Mouse (Mus musculus) megakaryocyte progenitor cell, adult 5-6 weeks (primary cell): ENCODE measurements at regions not wholly inside any gene's neighbourhood (a gene's known extent, or its start where the extent isn't known, plus 50 kb on each side); places are given as distances from the start of the nearest gene placed in this dataset.

Experiments used
- ATAC-seq: replicated peaks from 2 replicates; pipeline ENCODE4 v1.8.0; 2016; ENCODE audit warnings: mild to moderate bottlenecking, moderate TSS enrichment, inconsistent platforms; ENCODE audit not compliant: poor library complexity

DNA sequence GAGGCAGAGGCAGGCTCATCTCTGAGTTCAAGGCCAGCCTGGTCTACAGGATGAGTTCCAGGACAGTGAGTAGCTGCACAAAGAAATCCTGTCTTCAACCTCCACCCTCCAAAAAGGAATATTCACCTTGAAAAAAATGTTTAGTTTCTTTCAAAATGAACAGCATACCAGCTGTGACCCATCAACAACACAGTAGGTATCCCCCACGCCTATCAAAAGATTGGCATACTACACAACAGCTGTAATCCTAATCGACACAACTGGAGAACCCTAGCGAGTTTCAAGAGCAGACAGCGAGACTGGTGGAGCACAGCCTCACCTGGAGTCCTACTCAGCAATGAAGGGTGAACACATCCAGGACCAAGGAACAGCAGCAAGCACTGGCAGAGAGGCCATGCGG is 136.3 kb upstream of the Smim15 start:
- no peak for ATAC-seq

DNA sequence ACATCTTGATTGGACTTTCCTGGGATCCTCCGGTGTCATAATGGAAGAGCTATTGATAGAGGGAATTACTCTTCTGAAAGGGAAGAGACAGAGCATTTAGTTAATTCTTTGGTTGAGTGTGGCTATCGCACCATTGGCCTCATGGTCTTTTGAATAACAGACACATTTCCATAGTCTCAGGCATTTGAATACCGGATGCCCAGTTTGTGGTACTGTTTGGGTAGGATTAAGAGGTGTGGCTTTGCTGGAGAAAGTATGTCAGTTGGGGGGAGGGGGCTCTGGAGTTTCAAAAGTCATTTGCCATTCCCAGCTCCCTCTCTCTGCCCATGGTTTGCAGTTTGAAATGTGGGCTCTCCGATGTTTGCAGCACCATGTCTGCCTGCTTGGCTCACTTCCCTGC is 139.4 kb upstream of the Smim15 start:
- no peak for ATAC-seq

DNA sequence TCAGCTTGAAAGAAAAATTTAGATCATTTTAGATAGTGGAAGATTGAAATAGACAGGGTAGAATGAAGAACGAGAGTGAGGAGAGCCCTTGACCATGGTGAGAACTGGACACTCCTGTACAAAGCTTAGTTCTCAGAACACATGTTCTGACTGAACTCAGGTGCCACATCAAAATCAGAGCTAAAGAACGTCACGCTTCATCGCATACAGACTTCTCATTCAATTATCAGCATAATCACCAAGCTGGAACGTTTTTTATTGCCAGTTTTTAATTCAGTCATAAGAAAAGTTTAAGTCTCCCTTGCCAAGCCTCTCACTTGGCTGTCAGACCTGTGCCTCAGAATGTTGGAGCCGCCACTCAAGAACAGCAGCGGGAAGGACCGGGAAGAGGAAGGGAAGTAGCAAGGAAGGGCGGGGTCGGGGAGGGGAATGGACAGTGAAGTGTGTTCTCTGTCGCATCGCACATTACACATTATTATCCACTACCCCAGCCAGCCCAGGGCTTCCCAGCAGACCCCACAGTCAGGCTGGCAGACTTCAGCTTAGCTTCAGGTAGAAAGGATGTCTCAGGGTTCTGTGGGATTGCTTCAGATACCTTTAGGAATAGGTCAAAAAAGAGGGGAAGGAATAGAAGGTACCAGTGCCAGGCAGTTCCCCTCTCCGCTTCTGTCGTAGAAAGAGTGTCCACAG is 140.1 kb upstream of the Smim15 start:
- no peak for ATAC-seq

DNA sequence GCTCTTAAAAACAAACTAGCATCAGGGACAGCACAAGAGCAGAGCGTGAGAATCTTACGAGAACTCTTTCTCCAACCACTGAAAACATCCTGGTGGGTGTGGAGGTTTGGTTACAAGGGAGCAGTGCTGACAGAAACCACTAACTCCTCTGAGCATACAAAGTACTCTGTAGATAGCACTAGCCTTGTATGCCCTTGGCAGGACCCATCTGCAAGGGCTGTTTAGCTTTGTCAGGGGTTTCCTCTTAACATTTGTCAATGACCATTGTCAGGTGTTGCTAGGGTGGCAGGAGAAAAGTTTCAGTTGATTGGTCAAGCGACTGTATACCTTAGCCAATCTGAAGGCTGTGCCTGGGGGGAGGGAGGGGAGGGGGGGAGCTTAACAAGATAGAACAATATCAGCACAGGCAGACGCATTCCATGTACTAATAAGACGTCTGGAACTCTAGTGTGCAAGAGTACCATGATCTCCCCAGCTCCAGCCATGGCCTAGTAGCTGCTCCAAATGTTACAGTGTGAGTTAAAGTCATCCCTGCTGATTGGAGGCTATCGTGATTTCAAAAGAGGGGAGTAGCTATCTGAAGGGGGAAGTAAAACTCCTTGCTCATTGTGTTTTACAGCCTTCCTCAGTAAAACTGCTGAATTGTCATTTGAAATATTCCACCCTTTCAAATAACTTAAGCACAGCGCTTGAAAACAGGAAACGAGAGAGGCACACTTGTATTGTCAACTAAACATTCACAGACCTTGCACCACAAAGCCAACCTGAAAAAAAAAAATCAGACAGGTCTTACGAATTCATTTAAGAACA is 140.9 kb upstream of the Smim15 start:
- ATAC-seq: peak; percentile 91

DNA sequence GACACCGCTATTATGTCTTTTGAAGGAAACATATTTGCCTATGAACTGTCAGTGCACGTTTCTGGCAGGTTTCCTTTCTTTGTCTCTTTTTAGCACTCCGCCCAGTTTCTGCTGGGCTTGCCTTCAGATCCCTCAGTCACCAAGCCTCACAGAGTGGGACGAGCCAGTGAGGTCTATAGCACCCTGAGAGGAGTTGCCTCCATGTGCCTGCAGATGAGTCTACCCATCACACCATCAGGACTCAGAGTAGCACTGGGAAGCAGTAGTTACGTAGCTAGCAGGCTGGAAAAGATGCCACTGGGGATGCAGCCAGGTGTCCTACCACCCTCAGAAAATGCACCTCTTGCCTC is 141.5 kb upstream of the Smim15 start:
- no peak for ATAC-seq

DNA sequence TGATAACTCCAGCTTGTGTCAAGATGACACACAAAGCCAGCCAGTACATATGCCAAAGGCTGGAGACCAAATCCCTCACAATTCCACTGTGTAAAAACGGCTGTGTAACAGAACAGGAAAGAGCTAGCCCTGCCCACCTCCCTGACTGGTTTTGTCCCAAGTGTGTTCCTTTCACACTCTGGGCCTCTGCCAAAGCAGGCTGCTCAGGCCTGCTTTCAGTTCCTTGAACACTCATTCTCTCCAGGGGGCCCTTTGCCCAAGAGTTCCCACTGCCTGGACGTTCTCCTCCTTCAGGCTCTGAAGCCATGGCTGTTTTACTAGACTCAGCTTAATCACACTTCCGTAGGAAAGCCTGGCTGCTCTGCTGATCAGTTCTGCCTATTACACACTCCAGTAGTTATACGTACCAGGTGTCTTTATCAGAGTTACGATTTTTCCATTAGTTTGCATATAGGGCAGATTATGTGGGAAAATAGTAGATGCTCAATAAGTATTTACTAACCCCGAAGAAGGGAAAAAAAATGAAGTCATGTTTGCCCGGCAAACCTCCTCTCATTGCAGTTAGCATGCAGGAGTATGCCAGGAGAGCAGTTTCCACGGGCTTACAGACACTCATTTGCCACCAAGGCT is 144.5 kb upstream of the Smim15 start:
- ATAC-seq: peak; percentile 67

DNA sequence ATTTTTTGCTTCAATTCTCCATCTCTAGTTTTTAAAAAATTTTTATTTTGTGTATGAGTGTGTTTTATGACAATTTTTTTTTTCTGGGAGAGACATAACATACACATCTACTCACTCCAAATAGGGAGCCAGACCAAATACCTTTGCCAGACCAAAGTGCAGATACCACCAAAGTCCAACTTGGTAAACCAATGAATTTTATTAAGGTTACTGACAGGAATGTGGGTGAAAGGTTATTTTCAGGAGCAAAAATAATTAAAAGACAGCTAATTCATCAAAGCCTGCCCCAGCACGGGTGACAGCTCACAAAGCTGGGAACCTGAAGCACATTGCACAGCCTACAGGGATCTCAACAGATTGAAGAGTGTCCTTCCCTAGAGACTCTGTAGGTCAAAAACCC is 146.6 kb upstream of the Smim15 start:
- no peak for ATAC-seq

DNA sequence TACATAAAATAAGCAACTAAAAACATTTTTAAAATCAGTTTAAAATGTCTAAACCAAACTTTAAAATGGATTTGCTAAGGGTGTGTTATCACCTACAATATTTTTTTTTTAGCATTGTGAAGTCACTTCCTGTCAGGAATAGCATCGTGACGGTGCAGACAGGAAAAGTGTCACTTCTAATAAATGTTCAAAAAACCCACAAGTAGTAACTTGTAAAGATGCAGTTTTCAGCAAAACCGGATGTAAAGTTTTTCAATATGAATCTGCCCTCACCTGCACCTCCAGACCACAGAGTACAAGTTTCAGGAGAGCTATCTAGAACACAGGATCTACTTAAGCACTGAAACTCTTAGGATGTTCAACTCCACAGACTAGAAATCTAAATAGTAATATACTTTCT is 147.1 kb upstream of the Smim15 start:
- ATAC-seq: no peak

DNA sequence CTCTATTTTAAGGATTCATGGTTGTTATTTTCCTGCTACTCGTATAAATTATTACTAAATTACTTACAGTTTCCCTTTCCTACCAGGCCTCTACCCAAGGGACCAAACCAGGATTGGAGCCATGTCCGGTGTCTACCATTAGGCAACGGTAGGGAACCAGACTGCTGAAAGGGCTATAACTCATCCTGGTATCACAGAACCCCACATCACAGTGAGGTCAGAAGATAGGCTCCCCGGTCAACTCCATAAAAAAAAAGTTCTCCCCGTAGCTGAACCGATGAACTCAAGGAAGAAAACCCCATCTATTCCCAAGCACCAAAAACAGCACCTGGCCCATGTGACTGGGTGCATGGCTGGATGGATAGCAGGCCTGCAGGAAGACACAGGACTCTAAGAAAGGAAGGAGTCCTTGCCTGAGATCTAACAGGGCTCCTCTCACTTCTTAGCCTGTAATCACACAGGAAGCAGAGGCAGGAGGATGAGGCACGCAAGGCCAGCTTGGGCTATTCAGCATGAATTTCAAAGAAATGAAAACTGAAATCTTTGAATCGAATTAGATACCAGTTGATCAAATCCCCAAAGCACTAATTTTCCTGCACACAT is 150.6 kb upstream of the Smim15 start:
- no peak for ATAC-seq

DNA sequence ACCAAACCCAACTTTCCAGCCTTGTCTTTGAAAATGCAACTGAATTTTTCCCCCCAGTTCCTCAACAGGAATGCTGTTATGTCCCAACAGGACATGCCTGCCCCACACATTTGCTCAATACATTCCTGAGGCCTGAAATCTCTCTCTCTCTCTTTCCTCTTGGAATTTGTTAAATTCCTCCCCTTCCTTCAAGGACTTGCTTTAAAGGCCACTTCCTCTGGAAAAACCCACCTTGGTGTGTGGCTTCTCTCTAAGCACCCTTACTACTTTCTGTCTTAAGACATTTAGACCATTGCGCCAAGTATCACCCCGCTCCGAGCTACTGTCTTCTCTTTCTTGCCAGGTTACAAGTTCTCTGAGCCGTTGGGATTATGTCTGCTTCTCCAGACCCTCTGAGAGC is 151.2 kb upstream of the Smim15 start:
- ATAC-seq: no peak

DNA sequence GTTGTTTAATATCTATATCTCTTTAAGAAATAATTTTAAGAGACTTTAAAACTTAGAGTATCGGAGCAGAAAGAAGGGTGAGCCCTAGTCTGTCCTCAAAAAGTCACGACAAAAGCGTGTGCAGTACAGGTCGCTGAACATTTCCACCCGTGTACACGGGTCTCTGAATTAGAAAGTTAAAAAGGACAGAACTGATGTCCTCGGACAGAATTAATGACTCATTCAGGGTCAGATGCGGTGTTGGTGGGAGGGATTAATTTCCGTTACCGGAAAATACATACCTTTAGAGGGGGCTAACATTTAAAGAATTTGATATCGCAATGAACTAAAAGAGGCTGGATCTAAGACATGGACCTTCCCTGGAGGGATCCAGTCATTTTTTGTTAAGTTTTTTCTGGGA is 152.3 kb upstream of the Smim15 start:
- no peak for ATAC-seq

DNA sequence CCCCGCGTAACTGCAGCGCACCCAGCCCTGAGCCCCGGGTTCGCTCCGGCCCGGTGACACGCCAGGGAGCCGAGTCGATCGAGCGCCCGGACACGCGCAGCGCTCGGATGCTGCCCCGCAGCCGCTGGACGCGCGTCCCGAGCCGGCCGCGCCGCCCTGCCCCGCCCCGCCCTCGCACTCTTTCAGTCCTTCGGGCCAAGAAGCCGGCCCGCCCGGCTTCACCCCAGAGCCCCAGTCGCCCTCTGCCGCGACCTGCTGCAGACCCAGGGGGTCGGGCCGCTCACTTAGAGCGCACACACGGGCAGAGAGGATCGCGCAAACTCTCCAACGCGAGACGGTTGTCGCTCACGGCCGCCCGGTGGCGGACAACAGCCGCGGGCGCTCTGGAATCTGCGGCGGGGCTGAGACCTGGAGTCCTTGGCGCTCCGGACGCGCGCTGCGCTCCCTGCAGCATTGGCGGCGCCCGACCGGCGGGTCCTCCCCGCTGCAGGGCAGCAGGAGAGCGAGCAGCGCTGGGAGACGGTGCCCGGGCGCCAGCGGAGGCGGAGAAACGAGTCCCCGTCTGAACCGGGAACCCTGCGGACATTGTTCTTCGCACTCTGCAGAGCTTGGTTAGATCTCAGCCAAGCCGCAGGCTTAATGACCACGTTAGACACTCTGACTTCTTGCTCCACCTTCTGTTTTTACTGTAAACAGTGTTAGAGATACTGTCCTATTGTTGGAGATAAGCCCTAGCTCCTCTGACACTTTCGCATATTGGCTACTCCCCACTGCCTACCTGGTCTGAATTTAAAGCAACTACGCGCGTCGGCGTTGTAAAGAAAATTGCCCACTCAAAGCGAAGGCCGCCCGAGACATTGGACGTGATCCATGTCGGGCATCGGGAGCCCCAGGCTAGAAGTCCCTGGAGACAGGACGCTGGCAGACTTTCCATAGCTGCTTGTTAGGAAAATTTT is 153.1 kb upstream of the Smim15 start:
- ATAC-seq: peak; percentile 8; the same call in 1 of the 2 replicates

DNA sequence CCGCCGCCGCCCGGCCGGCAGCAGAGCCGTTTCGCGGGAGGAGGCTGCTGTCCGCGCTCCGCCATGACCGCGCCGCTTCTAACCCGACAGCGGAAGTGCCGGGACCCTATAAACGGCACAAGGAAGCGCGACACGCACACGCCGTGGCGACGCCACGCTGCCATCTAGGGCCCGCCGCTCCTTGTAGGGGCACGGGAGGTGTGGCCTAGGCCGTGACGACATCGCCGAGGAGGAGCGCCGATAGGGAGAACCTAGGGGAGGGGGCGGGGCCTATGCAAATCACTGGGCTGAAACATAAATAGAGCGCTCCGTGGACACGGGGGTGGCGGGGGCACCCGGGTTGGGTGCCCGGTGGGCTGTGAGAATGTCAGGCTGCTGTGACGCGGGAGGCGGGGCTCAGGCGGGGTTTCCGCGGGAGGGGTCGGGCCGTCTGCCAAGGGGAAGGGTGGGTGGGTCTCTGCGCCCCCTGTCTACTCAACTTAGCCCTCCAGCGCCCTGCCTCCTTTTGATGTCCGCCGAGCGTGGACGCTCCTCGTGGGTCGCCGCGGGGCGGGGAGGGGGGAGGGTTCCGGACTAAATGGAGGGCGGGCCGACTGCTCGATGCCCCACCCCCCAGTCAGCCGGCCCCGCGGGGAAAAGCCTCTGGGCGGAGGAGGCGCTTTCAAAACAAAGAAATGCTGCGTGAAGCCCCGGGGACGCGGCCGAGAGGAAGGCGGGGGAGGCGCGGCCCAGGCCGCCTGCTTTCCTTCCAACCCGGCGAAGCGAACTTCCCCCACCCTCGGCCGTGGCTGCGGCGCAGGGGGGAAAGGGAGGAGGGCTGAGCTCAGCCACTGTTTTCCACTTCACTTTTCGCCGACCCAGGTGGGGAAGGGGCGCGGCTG is 154.0 kb upstream of the Smim15 start:
- peak; percentile 89 for ATAC-seq

DNA sequence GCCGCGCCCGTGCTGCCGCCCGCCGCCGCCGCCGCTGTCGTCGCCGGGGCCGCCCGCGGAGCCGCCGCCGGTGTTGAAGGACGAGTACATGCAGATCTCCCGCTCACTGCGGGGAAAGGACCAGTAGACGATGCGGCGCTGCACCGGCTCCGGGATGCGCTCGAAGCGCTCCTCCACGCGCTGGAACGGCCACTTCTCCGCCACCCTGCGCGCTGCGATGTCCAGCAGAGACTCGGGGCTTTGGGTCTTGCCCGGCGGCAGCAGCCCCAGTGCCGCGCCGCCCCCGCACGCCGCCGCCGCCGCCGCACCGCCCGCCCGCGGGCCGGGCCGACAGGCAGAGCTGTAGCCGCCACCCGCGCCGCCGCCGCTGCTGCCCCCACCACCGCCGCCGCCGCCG is 154.7 kb upstream of the Smim15 start:
- no peak for ATAC-seq

DNA sequence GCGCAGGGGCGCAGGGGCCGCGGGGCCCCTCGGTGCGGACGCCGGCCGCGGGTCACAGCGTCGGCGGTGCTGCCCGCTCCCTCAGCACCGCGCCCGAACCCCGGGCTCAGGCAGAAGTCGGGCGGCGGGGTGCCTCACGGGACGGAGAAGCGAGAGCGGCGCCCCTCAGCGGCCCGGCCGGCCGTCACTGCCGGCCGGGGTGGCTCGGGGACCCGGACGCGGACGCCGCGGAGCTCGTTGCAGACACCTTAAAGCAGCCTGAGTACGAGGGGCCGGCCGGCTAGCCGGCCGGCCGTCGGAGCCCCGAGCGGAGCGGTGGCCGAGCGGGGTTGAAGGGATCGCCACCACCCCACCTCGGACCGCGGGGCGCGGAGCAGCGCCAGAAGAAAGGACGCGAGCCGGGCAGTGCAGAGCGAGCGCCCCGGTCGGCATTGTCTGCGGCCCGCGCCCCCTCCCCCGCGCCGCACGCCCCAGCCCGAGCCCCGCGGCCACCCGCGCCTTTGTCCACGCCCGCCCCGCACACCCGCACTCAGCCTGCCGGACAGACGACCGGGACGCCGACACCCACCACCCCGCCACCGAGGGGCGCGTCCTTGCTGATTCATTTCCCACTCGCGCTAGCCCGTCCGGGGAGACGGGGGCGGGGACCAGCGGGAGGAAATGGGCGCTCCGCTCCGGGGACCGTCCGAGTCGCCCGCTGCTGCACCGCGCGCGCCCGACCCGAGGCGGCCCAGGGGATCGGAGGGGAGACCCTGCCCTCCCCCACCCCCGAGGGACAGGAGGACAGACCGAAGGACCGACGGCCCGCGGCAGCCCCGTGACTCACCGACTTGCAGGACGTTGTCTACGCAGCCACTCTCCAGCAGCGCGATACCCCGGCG is 155.4 kb upstream of the Smim15 start:
- no peak for ATAC-seq

DNA sequence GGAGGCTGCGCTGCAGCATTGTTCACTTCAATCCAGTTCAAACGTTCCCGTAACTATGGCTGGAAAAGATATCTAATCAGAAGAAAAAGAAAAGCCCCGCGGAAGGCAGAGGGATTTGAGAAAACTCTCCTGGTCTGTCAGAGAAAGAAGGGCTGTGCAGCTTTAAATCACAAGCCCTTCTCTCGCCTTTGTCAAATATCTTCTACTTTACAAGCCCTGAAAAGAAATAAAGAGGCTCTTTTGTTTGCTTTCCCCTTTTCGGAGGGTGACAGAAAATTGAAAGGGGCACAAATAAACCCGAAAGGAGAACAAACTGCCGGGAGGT is 156.1 kb upstream of the Smim15 start:
- no peak for ATAC-seq

DNA sequence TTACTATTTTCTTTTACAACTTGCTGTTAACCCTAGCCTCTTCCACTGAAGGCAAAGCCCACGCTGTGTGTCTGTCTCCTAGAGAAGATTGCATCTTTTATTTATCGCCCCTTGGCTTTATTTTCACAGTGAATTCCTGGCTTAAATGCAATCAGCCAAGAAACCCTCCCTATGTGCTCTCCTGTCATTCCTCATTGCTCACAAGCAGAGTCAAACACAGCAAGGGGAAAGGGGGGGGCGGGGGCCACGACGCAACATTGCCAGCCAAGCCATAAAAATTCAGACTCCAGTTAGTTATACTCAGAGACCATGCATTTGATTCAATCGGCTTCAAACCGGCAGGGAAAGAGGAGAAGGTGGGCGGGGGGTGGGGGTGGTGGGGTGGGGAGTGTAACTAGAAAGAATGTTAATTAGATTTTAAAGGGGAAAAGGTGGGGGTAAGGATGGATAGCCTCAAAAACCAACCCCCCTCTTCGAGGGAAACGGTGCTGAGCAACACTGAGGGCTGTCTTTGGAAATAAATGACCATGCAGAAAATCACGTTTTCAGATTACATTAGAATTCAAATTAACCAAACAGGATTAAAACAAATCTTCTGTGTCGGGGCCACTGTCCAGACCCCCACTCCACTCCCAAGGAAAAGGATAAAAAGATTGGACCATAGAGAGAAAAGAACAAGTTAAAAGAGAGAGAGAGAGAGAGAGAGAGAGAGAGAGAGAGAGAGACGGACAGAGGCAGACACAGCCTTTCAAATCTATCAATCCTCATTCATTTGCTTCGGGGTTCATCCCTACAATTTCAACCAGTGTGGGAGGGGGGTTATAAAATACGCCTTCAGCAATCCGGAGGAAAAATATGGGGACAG is 156.6 kb upstream of the Smim15 start:
- no peak for ATAC-seq

DNA sequence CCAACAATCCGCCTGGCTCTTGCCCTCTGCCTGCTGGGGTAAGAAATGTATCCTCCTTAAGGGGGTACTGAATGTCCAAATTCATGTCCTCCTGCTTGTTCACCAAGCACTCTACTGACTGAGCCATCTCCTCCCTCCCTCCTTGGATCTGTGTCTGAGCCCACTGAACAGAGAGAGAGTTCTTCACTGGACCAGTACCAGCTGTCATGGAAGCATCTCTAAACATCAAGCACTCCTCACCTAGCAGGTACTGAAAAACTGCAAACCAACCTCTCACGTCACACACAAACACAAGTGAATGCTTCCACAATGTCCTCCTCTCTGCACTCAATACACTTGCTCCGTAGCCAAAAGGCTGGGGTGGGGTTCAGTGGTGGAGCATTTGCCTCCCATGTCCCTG is 159.4 kb upstream of the Smim15 start:
- no peak for ATAC-seq
